Mouse (Mus musculus) embryonic facial prominence, embryonic 12.5 days (tissue): ENCODE results near the gene Acsl1. TPM values are rescaled to one million over a fixed set of nuclear protein-coding genes. Genes with fewer than 3 reads are reported as not detected.

Source experiments
- ATAC-seq: fragments of 200-750 bp; cut with Nextera tagmentation; 2 replicates; pipeline ENCODE4 v1.8.0; 2017; ENCODE audit not compliant: insufficient number of reproducible peaks, insufficient read depth, low FRiP score, low TSS enrichment
- H3K27ac ChIP-seq: fragments of 300-500 bp; sonication (generic); 2 replicates; pipeline ENCODE4 v1.5.1; 2016; ENCODE audit warnings: mild to moderate bottlenecking
- H3K27me3 ChIP-seq: fragments of 300-500 bp; sonication (generic); 2 replicates; pipeline ENCODE4 v1.6.1; 2016; ENCODE audit warnings: mild to moderate bottlenecking, moderate library complexity
- H3K36me3 ChIP-seq: fragments of 300-500 bp; sonication (generic); 2 replicates; pipeline ENCODE4 v1.6.1; 2016; ENCODE audit warnings: mild to moderate bottlenecking
- H3K4me1 ChIP-seq: fragments of 300-500 bp; sonication (generic); 2 replicates; pipeline ENCODE4 v1.6.1; 2016
- H3K4me2 ChIP-seq: fragments of 300-500 bp; sonication (generic); replicated peaks from 2 replicates; pipeline ENCODE4 v1.6.1; 2016; ENCODE audit warnings: mild to moderate bottlenecking, moderate library complexity
- H3K4me3 ChIP-seq: fragments of 300-500 bp; sonication (generic); 2 replicates; pipeline ENCODE4 v1.5.1; 2016; ENCODE audit warnings: mild to moderate bottlenecking
- H3K9ac ChIP-seq: fragments of 300-500 bp; sonication (generic); 2 replicates; pipeline ENCODE4 v1.6.1; 2016; ENCODE audit warnings: mild to moderate bottlenecking, moderate library complexity
- H3K9me3 ChIP-seq: fragments of 300-500 bp; sonication (generic); 2 replicates; pipeline ENCODE4 v1.6.1; 2016; ENCODE audit warnings: mild to moderate bottlenecking, moderate library complexity
- WGBS: fragments of 180-500 bp; shearing (Covaris S2); methylation state at CpG from one replicate; pipeline ENCODE4 v1.1.7; 2016; 5-methylcytosine and 5-hydroxymethylcytosine counted together
- polyA plus RNA-seq: library from polyadenylated mRNA; unstranded; fragments of >200 nt; fragmentation: Nextera tagmentation; extraction: Ambion mirVana; gene quantifications from 2 replicates; pipeline ENCODE4 v1.2.1, GENCODE M21; 2016

The Acsl1 gene
- polyA plus RNA-seq, 1 experiment from 2014 or later = 12.2 TPM

GRCm38 (mm10) chr8:46449063-46449462, 21.8 kb upstream of the Acsl1 start:
- Histone ChIP-seq H3K4me2 (no peak overlapping the region), H3K27me3 (no peaks in the 10 kb centered on the region), H3K9me3 (peaks cover 6% of the 10 kb centered on the region; the same call in 1 of the 2 replicates), H3K4me3 (no peak overlapping the region), H3K36me3 (no peaks in the 10 kb centered on the region), H3K9ac (no peak overlapping the region), H3K4me1 (no peaks in the 10 kb centered on the region), H3K27ac (no peak overlapping the region)
- ATAC-seq = no peak
- 77% methylated on average over 4 of the region's 4 CpGs for WGBS

- ATAC-seq = no peak
- Histone ChIP-seq H3K27ac (no peak overlapping the region), H3K4me2 (no peak overlapping the region), H3K4me3 (no peak overlapping the region), H3K4me1 (no peaks in the 10 kb centered on the region), H3K9ac (no peak overlapping the region), H3K9me3 (peaks cover 11% of the 10 kb centered on the region; the same call in 1 of the 2 replicates), H3K27me3 (no peaks in the 10 kb centered on the region), H3K36me3 (no peaks in the 10 kb centered on the region)
- whole genome bisulfite sequencing = 79% methylated on average over 8 of the region's 8 CpGs
Observed at GRCm38 (mm10) chr8:46449723-46450251, 21.1 kb upstream of the Acsl1 start.

GRCm38 (mm10) chr8:46458215-46458811, 12.5 kb upstream of the Acsl1 start:
- no peaks in the 10 kb centered on the region for H3K27me3 ChIP-seq
- ATAC-seq = no peak
- no peak overlapping the region for H3K4me3 ChIP-seq
- H3K9ac ChIP-seq = no peak overlapping the region
- no peak overlapping the region for H3K4me2 ChIP-seq
- H3K9me3 ChIP-seq = peaks cover 11% of the 10 kb centered on the region; the same call in 1 of the 2 replicates
- 81% methylated on average over 6 of the region's 6 CpGs for WGBS
- H3K36me3 ChIP-seq = no peaks in the 10 kb centered on the region
- no peaks in the 10 kb centered on the region for H3K4me1 ChIP-seq
- no peak overlapping the region for H3K27ac ChIP-seq

GRCm38 (mm10) chr8:46468400-46468799, 2.4 kb upstream of the Acsl1 start:
- 0 out of 2 replicates have a peak, but pooled peaks cover 4% of the 10 kb centered on the region for H3K27me3 ChIP-seq
- no peak overlapping the region for H3K4me2 ChIP-seq
- no peak overlapping the region for H3K4me3 ChIP-seq
- H3K36me3 ChIP-seq = no peaks in the 10 kb centered on the region
- 79% methylated on average over 2 of the region's 2 CpGs for whole genome bisulfite sequencing
- no peak overlapping the region for H3K27ac ChIP-seq
- ATAC-seq = no peak
- H3K4me1 ChIP-seq = peaks cover 4% of the 10 kb centered on the region; the same call in 1 of the 2 replicates
- no peak overlapping the region for H3K9ac ChIP-seq
- H3K9me3 ChIP-seq = no peaks in the 10 kb centered on the region

- H3K36me3 ChIP-seq = no peaks in the 10 kb centered on the region
- 90% methylated on average over 8 of the region's 8 CpGs for WGBS
Observed at GRCm38 (mm10) chr8:46469071-46469769, 1.6 kb upstream of the Acsl1 start.

GRCm38 (mm10) chr8:46470091-46470791, 596 bp upstream of the Acsl1 start:
- H3K9me3 ChIP-seq = no peaks in the 10 kb centered on the region
- 40% methylated on average over 15 of the region's 15 CpGs for WGBS
- H3K4me3 ChIP-seq = peak overlapping the region; percentile 74
- H3K27ac ChIP-seq = no peak overlapping the region
- no peak overlapping the region for H3K9ac ChIP-seq
- 0 out of 2 replicates have a peak, but pooled peaks cover 4% of the 10 kb centered on the region for H3K27me3 ChIP-seq
- peak overlapping the region; percentile 85 for H3K4me2 ChIP-seq
- peaks cover 4% of the 10 kb centered on the region; the same call in 1 of the 2 replicates for H3K4me1 ChIP-seq
- no peaks in the 10 kb centered on the region for H3K36me3 ChIP-seq
- ATAC-seq = no peak; the same call in 1 of the 2 replicates

More at GRCm38 (mm10) chr8:46469071-46469769, 1.6 kb upstream of the Acsl1 start:
- Histone ChIP-seq H3K27me3 (0 out of 2 replicates have a peak, but pooled peaks cover 4% of the 10 kb centered on the region), H3K27ac (no peak overlapping the region), H3K4me2 (no peak overlapping the region), H3K9ac (no peak overlapping the region), H3K4me1 (peaks cover 4% of the 10 kb centered on the region; the same call in 1 of the 2 replicates), H3K4me3 (no peak overlapping the region), H3K9me3 (no peaks in the 10 kb centered on the region)
- ATAC-seq = no peak

GRCm38 (mm10) chr8:46471926-46472485, 1.2 kb downstream of the Acsl1 start:
- H3K9ac ChIP-seq = no peak overlapping the region
- peaks cover 4% of the 10 kb centered on the region; the same call in 1 of the 2 replicates for H3K4me1 ChIP-seq
- H3K27ac ChIP-seq = no peak overlapping the region
- H3K27me3 ChIP-seq = 0 out of 2 replicates have a peak, but pooled peaks cover 4% of the 10 kb centered on the region
- H3K4me2 ChIP-seq = peak overlapping the region; percentile 85
- no peaks in the 10 kb centered on the region for H3K9me3 ChIP-seq
- H3K36me3 ChIP-seq = no peaks in the 10 kb centered on the region
- WGBS = 41% methylated on average over 9 of the region's 9 CpGs
- no peak for ATAC-seq
- H3K4me3 ChIP-seq = peak overlapping the region; percentile 74

- Histone ChIP-seq H3K9me3 (no peaks in the 10 kb centered on the region), H3K27me3 (0 out of 2 replicates have a peak, but pooled peaks cover 4% of the 10 kb centered on the region), H3K4me2 (no peak overlapping the region), H3K4me3 (no peak overlapping the region), H3K9ac (no peak overlapping the region), H3K27ac (no peak overlapping the region), H3K36me3 (no peaks in the 10 kb centered on the region), H3K4me1 (peaks cover 4% of the 10 kb centered on the region; the same call in 1 of the 2 replicates)
- ATAC-seq = no peak
- WGBS = 95% methylated on average over 3 of the region's 3 CpGs
Observed at GRCm38 (mm10) chr8:46474120-46474519, 3.3 kb downstream of the Acsl1 start.

GRCm38 (mm10) chr8:46474634-46475033, 3.8 kb downstream of the Acsl1 start:
- H3K36me3 ChIP-seq = no peaks in the 10 kb centered on the region
- H3K4me1 ChIP-seq = peaks cover 4% of the 10 kb centered on the region; the same call in 1 of the 2 replicates
- H3K4me3 ChIP-seq = no peak overlapping the region
- 0 out of 2 replicates have a peak, but pooled peaks cover 4% of the 10 kb centered on the region for H3K27me3 ChIP-seq
- H3K9me3 ChIP-seq = no peaks in the 10 kb centered on the region
- H3K9ac ChIP-seq = no peak overlapping the region
- ATAC-seq = no peak
- no peak overlapping the region for H3K4me2 ChIP-seq
- no peak overlapping the region for H3K27ac ChIP-seq
- 86% methylated on average over 6 of the region's 6 CpGs for WGBS

- WGBS = 87% methylated on average over 11 of the region's 11 CpGs
- no peaks in the 10 kb centered on the region for H3K9me3 ChIP-seq
- no peak for ATAC-seq
- H3K27me3 ChIP-seq = 0 out of 2 replicates have a peak, but pooled peaks cover 4% of the 10 kb centered on the region
- no peak overlapping the region for H3K9ac ChIP-seq
- H3K27ac ChIP-seq = no peak overlapping the region
- H3K36me3 ChIP-seq = no peaks in the 10 kb centered on the region
- no peak overlapping the region for H3K4me3 ChIP-seq
- no peak overlapping the region for H3K4me2 ChIP-seq
- H3K4me1 ChIP-seq = peaks cover 11% of the 10 kb centered on the region
Observed at GRCm38 (mm10) chr8:46475404-46475803, 4.6 kb downstream of the Acsl1 start.

GRCm38 (mm10) chr8:46475942-46476341, 5.1 kb downstream of the Acsl1 start:
- Histone ChIP-seq H3K4me3 (no peak overlapping the region), H3K4me1 (peaks cover 13% of the 10 kb centered on the region), H3K36me3 (no peaks in the 10 kb centered on the region), H3K9ac (no peak overlapping the region), H3K9me3 (no peaks in the 10 kb centered on the region), H3K27ac (no peak overlapping the region), H3K27me3 (0 out of 2 replicates have a peak, but pooled peaks cover 4% of the 10 kb centered on the region), H3K4me2 (no peak overlapping the region)
- 96% methylated on average over 3 of the region's 3 CpGs for WGBS
- no peak for ATAC-seq
